15 mouse cellular contexts compared by ENCODE assay signal in genomic region chr17:45845832-45846231, GRCm38 (mm10).
DNase-seq lines count a peak whose midpoint lies in the region; ATAC-seq and TF ChIP-seq lines count a peak whose summit lies in the region.
"Had no signal": no experiment of that assay in that cellular context is flagged by ENCODE, and none has a peak within 500 bp of the region (broad histone marks: within the 10 kb centered on the region; RNA-seq: fewer than 3 reads in every experiment).

No protein-coding gene starts in this region.

- 91% methylated on average over 5 of the region's 5 CpGs for WGBS in intestine, postnatal 0 days
- WGBS in intestine, embryonic 16.5 days = 84% methylated on average over 5 of the region's 5 CpGs
- WGBS in spleen, adult 2 months = 90% methylated on average over 5 of the region's 5 CpGs
- 86% methylated on average over 5 of the region's 5 CpGs for whole genome bisulfite sequencing in kidney, embryonic 14.5 days

- no peak overlapping the region for H3K4me3 ChIP-seq in intestine, postnatal 0 days (ENCODE audit: low read depth, low read length)
- no peak overlapping the region for H3K4me3 ChIP-seq in intestine, embryonic 16.5 days (ENCODE audit: low read length)
- H3K4me3 ChIP-seq in spleen, adult 2 months (ENCODE audit: extremely low read depth, insufficient read depth, insufficient read length) = no peak overlapping the region
- no peak overlapping the region for H3K4me3 ChIP-seq in kidney, embryonic 14.5 days (ENCODE audit: low read length)
- H3K4me3 ChIP-seq: intestine, embryonic 15.5 days; limb, embryonic 10.5 days; stomach, embryonic 15.5 days had no signal

- H3K27ac ChIP-seq in intestine, postnatal 0 days (ENCODE audit: low read depth, low read length) = no peak overlapping the region
- no peak overlapping the region for H3K27ac ChIP-seq in intestine, embryonic 16.5 days (ENCODE audit: low read length)
- no peak overlapping the region for H3K27ac ChIP-seq in spleen, adult 2 months (ENCODE audit: insufficient read depth, low read length)
- H3K27ac ChIP-seq in kidney, embryonic 14.5 days (ENCODE audit: low read depth, low read length) = no peak overlapping the region
- H3K27ac ChIP-seq: intestine, embryonic 15.5 days; limb, embryonic 10.5 days; stomach, embryonic 15.5 days had no signal

- TF ChIP-seq CTCF in intestine, postnatal 0 days (IDR thresholded peaks at IDR 0.05; ENCODE audit: low read depth) = peak; percentile 55
- peak; percentile 6; the same call in 1 of the 2 replicates for TF ChIP-seq CTCF in spleen, adult 2 months (IDR thresholded peaks at IDR 0.05; ENCODE audit: extremely low read depth, insufficient read depth, insufficient read length, insufficient replicate concordance)

- no peak overlapping the region for H3K9ac ChIP-seq in intestine, postnatal 0 days (ENCODE audit: low read depth, low read length)
- no peak overlapping the region for H3K9ac ChIP-seq in intestine, embryonic 16.5 days (ENCODE audit: low read depth, low read length)
- no peak overlapping the region for H3K9ac ChIP-seq in kidney, embryonic 14.5 days (ENCODE audit: low read depth, low read length)
- H3K9ac ChIP-seq: intestine, embryonic 15.5 days; stomach, embryonic 15.5 days had no signal

- H3K36me3 ChIP-seq in intestine, postnatal 0 days (ENCODE audit: control insufficient read depth, insufficient read depth) = no peaks in the 10 kb centered on the region
- H3K36me3 ChIP-seq in intestine, embryonic 16.5 days (ENCODE audit: control insufficient read depth, insufficient read depth, low read length) = no peaks in the 10 kb centered on the region
- H3K36me3 ChIP-seq in spleen, adult 2 months (ENCODE audit: control insufficient read depth, insufficient read depth, low read length) = no peaks in the 10 kb centered on the region
- no peaks in the 10 kb centered on the region for H3K36me3 ChIP-seq in kidney, embryonic 14.5 days (ENCODE audit: control insufficient read depth, insufficient read depth, low read length)
- H3K36me3 ChIP-seq: intestine, embryonic 15.5 days; limb, embryonic 10.5 days; stomach, embryonic 15.5 days had no signal

- ATAC-seq in intestine, postnatal 0 days = no peak
- no peak for ATAC-seq in intestine, embryonic 16.5 days
- no peak for ATAC-seq in kidney, embryonic 14.5 days (ENCODE audit: low FRiP score, low TSS enrichment)
- ATAC-seq: intestine, embryonic 15.5 days had no signal

- H3K4me1 ChIP-seq in intestine, postnatal 0 days (replicated peaks; ENCODE audit: control insufficient read depth, insufficient read depth, low read length) = no peaks in the 10 kb centered on the region
- H3K4me1 ChIP-seq in intestine, embryonic 16.5 days (ENCODE audit: control insufficient read depth, insufficient read depth, low read length) = no peaks in the 10 kb centered on the region
- H3K4me1 ChIP-seq in spleen, adult 2 months (ENCODE audit: control insufficient read depth, insufficient read depth, insufficient read length) = no peaks in the 10 kb centered on the region
- no peaks in the 10 kb centered on the region for H3K4me1 ChIP-seq in kidney, embryonic 14.5 days (ENCODE audit: control insufficient read depth, insufficient read depth, low read length)
- H3K4me1 ChIP-seq: intestine, embryonic 15.5 days; stomach, embryonic 15.5 days had no signal

- no peaks in the 10 kb centered on the region for H3K27me3 ChIP-seq in intestine, postnatal 0 days (replicated peaks; ENCODE audit: control insufficient read depth, insufficient read depth, low read length)
- H3K27me3 ChIP-seq in intestine, embryonic 16.5 days (replicated peaks; ENCODE audit: control insufficient read depth, insufficient read depth, low read length) = no peaks in the 10 kb centered on the region
- no peaks in the 10 kb centered on the region; the same call in 1 of the 2 replicates for H3K27me3 ChIP-seq in spleen, adult 2 months (ENCODE audit: control insufficient read depth, insufficient read depth, low read length)
- H3K27me3 ChIP-seq in kidney, embryonic 14.5 days (ENCODE audit: control insufficient read depth, insufficient read depth, low read length) = no peaks in the 10 kb centered on the region
- H3K27me3 ChIP-seq: intestine, embryonic 15.5 days; stomach, embryonic 15.5 days had no signal

- DNase-seq in spleen, adult 2 months (ENCODE audit: low read depth in 1 of 2, low spot score in 2 of 2) = no peak
- no peak for DNase-seq in spleen, adult 12 weeks (ENCODE audit: low spot score)
- peak; percentile 72 for DNase-seq in R1 (ENCODE audit: low read depth, low spot score)
- DNase-seq in thymus, postnatal 14 days = peak; percentile 23
- no peak for DNase-seq in urinary bladder, postnatal 10 days (ENCODE audit: low spot score)
- DNase-seq: heart, adult 11 months; heart, postnatal 10 days; lung, postnatal 36 days; midbrain, embryonic 14.5 days had no signal

- no peak overlapping the region for H3K4me2 ChIP-seq in intestine, postnatal 0 days (replicated peaks; ENCODE audit: low read depth)
- no peak overlapping the region for H3K4me2 ChIP-seq in intestine, embryonic 16.5 days (ENCODE audit: low read depth, low read length)
- no peak overlapping the region for H3K4me2 ChIP-seq in kidney, embryonic 14.5 days (replicated peaks; ENCODE audit: low read depth, low read length)
- H3K4me2 ChIP-seq: intestine, embryonic 15.5 days; stomach, embryonic 15.5 days had no signal

- 0 out of 2 replicates have a peak, but pooled peaks cover 2% of the 10 kb centered on the region for H3K9me3 ChIP-seq in intestine, postnatal 0 days (ENCODE audit: control insufficient read depth)
- H3K9me3 ChIP-seq in intestine, embryonic 16.5 days (ENCODE audit: control insufficient read depth, low read length) = peaks cover 7% of the 10 kb centered on the region; the same call in 1 of the 2 replicates
- peaks cover 3% of the 10 kb centered on the region; the same call in 1 of the 2 replicates for H3K9me3 ChIP-seq in kidney, embryonic 14.5 days (ENCODE audit: control insufficient read depth, low read length)
- H3K9me3 ChIP-seq: intestine, embryonic 15.5 days; stomach, embryonic 15.5 days had no signal

- no peak for TF ChIP-seq POLR2A in spleen, adult 2 months (IDR thresholded peaks at IDR 0.05; ENCODE audit: low read depth, low read length)

Comparison
In these comparisons a context has a peak if more than half of its experiments do, and no peak if none do; other contexts are left out.
1. DNase-seq: peak in R1 (single experiment) and thymus, postnatal 14 days (single experiment); none in spleen, adult 2 months (0 of 2), spleen, adult 12 weeks (single experiment) and urinary bladder, postnatal 10 days (single experiment).